Mouse (Mus musculus) adrenal gland, adult 18-20 months (tissue): ENCODE measurements around the gene Xrcc3. TPM values are rescaled to one million over a fixed set of nuclear protein-coding genes. Genes with fewer than 3 reads are reported as not detected.
A peak's percentile ranks its signal among the peaks of the same experiment; 100 is the strongest.

ENCODE experiments used
- DNase-seq, 2 experiments: peaks; one replicate each; pipeline ENCODE4 v3.0.0; 2021 to 2022; ENCODE audit warnings: low spot score in 2 of 2
- total RNA-seq, 2 experiments: library from RNA; stranded (reverse); gene quantifications; 1 replicate in 1 of 2; 2 replicates in 1 of 2; pipeline ENCODE4 v1.2.3; 2021

Xrcc3 gene
- total RNA-seq, 2 experiments from 2014 or later = 13.0 to 13.7 TPM

DNA sequence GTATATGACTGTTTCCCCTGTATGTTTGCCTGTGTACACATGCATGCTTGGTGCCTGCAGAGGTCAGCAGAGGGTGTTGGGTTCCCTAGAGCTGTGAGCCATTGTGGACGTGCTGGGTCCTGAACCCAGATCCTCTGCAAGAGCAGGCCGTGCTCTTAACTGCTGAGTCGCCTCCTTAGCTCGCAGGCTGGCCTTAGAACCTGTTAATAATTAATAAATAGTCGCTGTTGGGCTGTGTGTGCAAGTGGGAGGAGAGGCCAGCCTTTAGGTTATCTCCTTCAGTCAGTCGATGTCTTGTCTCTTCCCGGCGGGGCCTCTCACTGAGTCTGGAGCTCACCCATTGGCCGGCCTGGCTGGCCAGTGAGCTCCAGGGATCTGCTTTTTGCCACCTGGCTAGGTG lies 3.3 kb upstream of the Xrcc3 start:
- no peak for DNase-seq

DNA sequence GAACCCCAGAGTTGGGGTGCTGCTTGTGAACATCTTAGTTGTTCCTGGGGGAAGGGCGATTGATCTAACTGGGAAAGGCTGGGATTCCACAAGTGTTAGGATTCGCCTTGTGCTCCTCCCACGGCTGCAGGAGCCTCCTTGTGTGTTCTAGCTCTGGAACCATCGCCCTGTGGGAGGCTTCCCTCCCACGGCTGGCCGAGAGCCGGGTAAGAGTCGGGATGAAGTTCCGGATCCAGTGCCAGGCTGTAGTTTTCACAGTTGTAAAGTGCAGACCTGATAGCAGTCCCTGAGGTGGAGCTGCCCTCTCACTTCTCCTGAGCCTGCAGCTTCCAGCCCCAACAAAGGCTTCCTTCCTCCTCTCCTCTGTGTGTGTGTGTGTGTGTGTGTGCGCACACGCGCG lies 2.9 kb upstream of the Xrcc3 start:
- DNase-seq = peak in 1 of 2 experiments; percentile 36

DNA sequence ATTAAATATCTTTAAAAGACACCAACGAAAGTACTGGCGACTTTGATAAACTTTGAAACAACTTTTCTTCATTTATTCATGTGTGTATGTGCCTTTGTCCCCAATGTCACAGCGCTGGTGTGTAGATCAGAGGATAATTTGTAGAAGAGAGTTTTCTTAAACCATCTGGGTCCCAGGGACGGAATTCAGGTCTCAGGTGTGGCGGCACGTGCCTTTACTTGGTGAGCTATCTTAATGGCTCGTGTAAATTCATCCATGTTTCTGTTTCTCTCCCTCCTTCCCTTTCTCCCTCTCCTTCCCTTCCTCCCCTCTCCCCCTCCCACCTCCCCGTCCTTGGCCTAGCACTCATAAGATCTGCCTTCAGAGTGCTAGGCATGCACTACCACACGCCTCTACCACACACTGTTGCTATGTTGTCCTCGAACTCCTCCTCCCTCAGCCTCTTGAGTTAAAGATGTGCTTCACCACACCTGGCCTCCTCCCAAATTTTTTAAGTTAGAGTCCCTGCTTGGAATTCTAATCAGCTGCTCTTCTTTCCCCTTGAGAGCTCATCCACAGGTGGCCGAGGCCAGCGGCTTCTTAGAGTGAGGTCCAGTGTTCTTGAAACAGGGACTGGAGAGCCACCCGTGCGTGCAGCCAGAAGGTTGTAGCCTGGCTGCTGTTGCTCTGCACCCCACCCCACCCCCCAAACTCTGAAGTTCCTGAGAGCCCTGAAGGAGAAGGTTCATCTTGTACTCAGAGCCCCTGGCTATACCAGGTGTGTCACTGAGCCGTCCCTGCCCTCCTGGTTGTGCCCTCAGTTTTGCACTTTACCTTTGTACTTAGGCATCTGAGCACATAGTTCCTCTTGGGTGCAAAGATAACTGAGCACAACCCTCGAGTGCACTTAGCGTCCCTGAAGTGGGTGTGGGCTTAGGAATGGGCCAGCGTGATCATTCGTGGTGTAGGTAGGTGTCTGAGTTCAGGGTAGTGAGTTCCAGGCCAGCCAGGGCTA lies 1.4 kb upstream of the Xrcc3 start:
- DNase-seq = no peak

DNA sequence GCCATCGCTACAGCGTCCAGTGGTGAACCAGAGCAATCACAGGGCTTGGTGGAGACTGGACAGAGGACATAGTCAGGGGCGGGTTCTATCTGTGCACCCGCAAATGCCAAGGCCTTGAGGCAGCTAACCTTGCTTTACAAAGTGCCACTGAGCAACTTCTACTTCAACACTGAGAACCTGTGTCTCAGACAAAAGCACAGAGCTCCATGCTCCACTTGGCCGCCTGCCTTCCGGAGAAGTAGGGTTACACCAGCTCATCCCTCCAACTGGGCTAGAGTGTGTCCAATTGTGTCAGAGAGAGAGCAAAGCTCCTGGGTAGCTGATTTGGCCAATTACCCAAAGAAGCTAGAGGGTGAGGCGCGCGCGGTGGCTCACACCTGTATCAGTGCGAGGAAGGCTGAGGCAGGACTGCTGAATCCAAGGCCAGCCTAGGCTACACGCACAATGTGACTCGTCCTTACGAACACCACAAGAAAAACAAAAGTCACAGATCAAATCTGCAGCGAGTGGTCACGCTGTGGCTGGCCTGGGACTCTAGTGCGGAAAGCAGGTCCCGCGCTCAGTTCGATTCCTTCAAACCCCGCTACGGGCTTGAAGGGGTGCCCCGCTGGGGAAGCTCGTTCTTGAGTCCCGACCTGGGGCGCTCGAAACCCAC lies 435 bp downstream of the Xrcc3 start:
- peak; percentile 50 for DNase-seq

DNA sequence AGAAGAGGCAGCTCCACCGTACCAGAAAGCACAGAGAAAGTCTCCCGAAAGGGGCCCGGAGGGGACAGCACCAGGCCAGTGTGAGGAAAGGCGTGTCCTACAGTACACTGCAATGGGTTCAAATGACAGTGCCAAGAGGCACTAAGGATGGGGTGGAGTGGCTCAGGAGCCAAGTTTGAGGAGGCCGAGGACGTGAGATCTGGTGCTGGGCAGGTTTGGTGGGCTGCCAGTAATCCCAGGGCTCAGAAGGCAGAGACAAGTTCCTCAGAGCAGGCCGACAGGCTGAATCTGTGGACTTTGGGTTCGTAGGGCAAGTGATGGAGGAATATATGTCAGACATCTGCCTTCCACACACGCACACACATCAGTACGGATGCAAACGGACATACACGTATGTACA lies 1.1 kb downstream of the Xrcc3 start:
- DNase-seq = no peak

DNA sequence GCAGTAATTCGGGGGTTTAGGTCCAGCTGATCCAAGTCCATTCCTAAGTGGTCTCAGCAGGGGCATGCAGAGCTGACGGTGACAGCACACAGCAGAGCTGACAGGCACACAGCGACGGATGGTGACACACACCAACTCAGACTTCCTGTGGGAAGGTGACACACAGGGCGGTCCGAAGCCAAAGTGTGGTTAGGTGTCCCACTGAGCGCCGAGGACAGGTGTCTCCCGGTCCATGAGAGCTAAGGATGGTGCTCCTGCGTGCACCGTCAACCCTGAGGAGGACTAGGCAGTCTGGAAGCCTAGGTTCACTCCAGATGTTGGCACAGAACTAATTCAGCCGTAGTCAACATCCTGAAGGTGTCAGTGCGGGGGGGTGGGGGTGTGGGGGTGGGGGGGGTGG lies 1.6 kb downstream of the Xrcc3 start:
- no peak for DNase-seq

DNA sequence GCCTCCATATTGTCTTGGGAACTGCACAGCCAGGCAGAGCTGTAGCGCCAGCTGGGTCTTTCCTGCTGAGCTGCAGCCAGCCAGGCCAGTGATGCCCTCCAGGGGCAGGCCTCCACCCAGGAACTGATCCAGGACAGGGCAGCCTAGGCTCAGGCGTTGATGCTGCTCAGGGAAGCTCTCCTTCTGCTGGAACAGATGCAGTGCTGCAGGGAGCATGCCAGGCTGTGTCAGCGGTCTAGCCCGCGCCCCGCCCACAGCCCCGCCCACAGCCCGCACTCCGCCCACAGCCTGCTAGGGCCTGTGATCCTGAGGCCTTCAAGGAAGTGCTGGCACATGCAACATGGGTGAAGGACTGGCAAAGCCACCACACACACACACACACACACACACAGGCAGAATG lies 3.9 kb downstream of the Xrcc3 start:
- peak; percentile 59 to 62 for DNase-seq

DNA sequence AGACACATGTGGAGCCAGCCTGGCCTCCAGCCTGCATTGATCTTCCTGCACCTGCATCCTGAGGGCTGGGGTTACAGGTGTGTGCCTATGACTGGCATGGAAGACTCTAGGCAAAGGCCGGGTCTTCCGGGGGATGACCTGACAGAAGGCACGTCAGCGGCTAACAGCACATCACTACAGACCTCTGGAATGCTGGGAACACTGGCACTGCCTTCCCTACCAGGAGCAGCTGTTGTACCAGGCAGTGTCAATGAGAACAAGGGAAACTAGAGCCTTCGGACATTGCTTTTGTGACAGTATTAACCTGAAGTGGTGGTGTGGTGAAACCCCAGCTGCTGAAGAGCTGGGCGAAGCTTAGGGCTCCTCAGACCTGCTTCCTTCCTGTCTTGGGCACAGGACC lies 4.9 kb downstream of the Xrcc3 start:
- DNase-seq = no peak

DNA sequence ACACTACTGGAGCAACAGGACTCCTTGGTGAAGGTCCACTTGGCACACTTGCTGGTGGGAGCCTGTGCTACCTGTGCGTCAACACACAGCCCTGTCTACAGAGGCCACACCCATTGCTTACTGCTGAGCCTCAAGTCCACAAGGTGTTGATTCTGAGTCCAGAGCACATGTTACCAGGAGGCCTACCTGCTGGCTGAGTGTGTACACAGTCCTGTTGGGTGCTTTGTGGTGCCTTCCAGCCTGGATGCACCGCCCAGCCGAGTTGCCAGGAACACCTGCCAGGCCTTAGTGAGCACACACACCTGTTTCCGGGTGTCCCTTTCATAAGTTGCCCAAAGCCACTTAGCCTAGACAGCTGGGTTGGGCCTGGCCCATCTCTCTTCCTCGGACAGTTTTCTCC lies 10.1 kb downstream of the Xrcc3 start:
- no peak for DNase-seq

DNA sequence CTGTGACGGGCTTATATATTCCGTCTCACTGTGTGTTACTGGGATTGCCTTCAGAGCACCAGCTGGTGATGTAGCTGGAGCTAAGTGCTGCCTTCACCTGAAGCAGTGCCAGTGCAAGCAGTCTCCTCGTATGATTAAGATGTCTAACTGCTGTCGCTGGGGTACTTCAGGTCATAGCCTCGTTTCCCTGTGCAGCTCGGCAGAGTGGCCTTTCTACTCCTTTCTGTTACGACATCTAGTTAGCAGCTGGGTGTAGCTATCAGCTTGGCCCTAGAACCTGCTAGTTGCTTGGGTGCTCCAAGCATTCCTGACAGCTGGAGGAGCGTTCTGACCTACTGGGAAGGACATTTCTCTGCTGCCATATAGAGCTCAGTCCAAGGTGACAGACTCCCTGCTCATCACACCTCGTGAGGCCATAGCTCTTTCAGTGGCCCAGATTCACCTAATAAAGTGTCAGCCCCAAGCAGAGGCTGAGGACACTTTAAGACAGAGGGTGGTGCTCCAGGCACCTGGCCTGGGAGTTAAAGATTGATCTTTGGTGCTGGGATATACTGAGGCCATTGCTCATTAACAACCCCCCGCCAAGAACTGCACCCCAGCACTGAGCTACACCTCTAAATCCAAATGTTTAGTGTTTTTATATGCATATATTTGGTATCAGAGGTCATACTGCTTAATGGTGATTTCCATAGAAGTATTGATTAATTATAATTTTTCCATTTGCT lies 13.1 kb downstream of the Xrcc3 start:
- DNase-seq = no peak

DNA sequence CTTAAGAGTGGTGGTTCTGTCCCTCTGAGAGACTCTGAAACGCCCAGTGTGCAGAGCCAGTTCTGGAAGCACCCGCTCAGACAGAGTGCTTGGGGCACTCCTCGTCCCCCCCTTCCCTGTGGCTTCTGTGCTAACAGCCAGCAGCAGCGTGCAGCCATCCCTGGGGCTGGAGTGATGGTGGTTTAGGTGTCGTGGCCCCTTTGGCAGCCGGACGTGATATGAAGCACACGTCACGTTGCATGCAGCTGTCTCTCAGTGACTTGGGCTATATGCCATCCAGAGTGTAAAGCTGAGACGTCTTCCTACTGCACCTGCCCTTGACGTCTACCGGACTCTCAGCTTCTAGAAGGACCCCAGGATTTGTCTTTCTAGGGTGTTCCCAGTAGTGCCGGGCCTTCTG lies 15.2 kb downstream of the Xrcc3 start:
- DNase-seq = no peak

DNA sequence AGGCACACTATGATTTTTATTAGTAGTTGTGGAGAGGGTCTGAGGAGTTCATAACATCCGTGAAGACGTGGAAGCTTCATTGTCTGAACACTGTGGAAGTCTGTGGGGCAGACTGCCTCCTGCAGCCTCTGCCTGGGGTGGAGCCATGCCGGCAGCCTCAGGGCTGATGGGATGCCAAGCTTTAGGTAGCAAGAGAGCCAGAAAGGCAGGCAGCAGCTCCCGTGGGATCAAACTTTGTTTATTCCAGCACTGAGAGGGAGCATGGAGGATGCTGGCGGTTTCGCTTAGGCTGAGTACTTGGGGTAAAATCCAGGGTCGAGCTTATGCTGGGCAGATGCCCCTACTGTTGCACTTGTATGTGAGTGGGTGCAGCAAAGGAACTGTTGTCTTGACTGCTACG lies 16.4 kb downstream of the Xrcc3 start:
- no peak for DNase-seq

DNA sequence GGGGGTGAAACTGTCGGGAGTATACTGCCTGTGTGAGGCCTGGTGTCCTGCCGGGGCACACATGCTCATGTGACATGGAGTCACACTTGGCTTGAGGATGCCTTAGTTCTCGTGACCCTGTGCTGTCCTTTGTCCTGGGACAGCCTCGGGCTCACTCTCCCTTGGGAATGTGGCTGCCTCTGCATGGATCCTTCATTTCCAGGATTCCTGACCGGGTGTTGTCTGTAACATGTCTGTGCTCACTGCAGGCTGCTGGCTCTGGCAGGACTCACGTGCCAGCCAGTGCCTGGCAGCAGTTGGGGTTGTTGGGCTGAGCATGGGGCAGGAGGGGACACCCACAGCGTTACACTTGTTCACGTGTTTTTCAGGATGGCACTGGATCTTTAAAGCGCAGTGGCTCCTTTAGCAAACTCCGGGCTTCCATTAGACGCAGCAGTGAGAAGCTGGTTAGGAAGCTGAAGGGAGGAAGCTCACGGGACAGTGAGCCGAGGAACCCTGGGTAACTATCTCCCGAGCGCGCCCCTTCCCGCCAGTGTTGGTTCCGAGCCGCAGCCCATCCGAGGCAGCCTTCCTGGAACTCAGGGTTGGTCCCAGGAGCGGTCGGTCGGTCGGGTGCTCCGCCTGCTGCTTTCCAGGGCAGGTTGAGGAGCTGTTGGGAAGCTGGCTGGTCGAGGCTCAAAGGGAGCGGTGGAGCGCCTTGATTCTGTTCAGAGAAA lies 18.3 kb downstream of the Xrcc3 start:
- no peak for DNase-seq

DNA sequence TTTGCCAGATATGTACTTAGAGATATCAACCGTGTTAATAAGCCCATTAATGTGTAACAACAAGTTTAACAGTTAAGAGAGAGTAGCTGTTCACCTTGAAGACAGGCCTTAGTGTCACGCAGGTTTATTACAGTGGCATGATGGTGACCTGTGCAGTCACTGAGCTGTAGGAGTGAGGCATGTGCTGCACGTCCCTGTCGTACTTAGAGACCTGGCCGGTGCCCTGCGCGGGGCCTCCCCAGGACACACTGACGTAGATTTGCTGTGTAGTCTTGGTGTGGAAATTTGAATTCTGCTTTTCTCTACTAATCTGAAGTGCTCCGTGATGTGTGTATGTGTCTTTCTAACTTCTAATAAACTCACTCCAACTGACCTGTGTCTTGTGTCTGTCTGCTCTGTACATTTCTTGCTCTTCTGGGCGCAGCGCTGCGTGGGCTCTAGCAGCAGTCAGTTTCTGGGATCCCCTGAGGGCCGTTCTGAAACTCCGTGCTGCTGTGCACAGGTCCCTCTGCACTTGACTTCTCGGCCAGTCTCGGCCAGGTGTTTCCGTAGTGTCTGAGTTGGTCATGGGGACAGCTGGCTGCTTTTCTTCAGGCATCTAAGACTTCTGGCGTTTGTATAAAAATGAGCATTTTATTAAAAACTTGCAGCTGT lies 19.0 kb downstream of the Xrcc3 start:
- no peak for DNase-seq

DNA sequence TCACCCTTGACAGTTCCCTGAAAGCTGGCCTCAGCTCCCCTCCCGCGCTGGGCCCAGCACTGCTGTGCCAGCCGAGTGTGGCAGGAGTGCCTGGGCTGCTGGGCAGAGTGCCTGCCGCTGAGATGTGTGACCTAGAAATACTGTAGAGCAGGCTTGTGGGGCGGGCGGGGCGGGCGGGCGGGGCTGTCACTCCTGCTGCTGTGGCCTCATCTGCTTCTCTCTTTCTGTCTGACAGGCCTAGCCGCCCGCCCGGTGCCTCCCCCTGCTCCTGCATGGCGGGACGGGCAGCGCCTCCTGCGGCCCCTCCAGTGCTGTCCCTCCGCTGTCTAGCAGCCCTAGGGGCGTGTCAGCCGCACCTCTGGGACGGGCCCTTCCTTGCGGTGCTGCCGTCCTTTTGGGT lies 19.6 kb downstream of the Xrcc3 start:
- DNase-seq = no peak

DNA sequence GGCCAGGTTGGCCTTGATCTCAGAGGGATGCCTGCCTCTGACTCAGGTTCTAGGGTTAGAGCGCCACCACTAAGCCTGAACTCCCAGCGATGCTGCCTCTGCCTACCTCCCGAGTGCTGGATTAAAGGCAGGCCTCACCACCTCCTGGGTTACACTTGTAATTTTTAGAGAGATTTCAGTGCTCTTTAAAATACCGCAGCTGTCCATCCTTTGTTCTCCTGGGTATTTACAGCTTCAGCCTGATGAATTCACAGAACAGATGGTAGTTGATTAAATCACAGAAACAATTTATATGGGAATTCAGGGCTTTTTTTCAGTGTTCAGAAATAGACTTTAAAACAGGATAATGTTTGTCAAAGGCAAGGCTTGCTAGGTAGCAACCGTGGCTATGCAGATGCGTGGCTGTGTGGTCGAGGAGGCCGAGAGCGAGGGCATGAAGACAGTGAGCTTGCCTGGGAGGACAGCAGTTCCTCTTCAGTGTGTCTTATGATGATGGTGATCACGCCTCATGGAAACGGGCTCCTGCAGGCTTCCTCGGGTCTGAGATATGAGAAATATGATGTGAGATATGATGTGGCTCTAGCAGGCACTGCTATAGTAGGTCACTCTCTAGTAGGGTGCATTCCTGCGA lies 22.1 kb downstream of the Xrcc3 start:
- no peak for DNase-seq

DNA sequence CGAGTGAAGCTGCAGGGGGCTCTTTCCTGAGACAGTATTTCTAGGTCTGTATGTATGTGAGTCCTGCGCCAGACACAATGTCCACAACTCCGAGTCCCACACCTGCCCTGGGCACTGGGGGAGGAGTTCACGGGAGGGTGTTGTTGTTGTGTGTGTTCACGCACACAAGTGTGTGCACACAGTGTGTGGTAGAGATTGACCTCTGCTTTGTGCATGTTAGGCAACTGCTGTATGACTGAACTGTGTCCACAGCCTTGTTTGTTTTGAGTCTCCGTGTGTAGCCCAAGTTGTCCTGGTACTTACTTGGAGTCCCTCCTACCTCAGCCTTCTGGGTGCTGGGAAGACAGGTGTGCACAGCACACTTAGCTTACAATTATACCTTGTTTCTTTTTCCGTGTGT lies 23.0 kb downstream of the Xrcc3 start:
- DNase-seq = no peak

DNA sequence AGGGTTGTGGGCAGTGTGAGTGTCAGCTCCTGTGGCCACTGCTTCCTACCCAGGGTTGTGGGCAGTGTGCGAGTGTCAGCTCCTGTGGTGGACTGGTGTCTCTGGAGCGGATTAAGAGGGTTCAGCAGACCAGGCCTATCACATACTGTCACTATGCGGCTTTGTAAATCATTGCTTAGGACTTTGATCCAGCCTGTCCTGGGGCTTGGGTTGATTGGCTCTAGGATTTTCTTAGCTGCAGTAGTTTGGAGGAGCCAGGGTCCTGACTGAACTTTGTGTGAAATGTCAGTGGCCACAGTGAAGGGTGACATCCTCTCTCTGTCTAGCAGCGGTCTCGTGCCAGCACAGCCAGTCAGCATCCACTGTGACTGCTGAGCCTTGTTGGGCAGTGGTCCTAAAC lies 23.6 kb downstream of the Xrcc3 start:
- DNase-seq = no peak

DNA sequence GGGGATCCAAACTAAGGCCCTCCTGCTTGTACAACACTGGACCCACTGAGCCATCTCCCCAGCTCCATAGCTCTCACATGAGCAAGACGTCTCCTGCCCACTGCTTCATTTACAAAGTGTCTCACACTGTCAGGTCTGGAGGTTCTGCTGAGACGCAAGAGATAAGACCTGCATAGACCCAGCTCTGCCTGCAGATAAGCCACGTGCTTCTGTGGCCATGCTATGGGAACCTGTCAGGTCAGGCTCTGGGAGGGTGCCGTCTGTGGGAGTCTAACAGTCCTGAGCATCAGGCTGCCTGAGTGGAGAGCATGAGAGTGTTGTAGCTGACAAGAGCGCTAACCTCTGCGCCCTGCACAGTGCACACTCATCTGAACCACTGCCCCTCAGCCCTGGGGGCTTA lies 26.7 kb downstream of the Xrcc3 start:
- no peak for DNase-seq

DNA sequence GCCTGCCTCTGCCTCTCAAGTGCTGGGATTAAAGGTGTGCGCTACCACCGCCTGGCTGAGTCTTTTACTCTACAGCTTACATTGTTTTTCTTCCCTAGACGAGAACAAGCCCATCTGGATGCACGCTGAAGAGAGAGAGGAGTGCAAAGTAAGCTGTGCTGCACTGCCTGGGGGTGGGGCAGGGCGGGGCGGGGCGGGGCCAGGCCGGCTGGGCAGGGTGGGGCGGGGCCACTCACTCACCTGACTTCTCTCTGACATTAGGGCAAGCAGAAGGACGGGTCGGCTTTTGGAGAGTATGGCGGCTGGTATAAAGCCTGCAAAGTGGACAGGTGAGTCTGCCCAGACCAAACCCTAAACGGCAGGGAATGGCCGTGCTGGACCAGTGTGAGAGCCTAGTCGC lies 28.5 kb downstream of the Xrcc3 start:
- DNase-seq = no peak
